Mouse (Mus musculus) embryonic facial prominence, embryonic 14.5 days (tissue): ENCODE results near the gene Ggt1. TPM values are rescaled to one million over a fixed set of nuclear protein-coding genes. Genes with fewer than 3 reads are reported as not detected.
A peak's percentile ranks its signal among the peaks of the same experiment; 100 is the strongest.
"Not testable (repeated sequence)": the region's sequence is repeated elsewhere in the genome, so short reads cannot be mapped to it uniquely, and the experiment has no call there.

Source experiments
- ATAC-seq: fragments of 200-750 bp; cut with Nextera tagmentation; 2 replicates; pipeline ENCODE4 v1.8.0; 2017; ENCODE audit warnings: low read depth, moderate number of reproducible peaks, moderate TSS enrichment
- DNase-seq: peaks from one replicate; pipeline ENCODE4 v3.0.0-alpha.2; 2015; ENCODE audit warnings: low spot score
- H3K27ac ChIP-seq: fragments of 300-500 bp; sonication (generic); replicated peaks from 2 replicates; pipeline ENCODE4 v1.5.1; 2014; ENCODE audit warnings: low read depth, mild to moderate bottlenecking, low read length, moderate library complexity
- H3K27me3 ChIP-seq: fragments of 300-500 bp; sonication (generic); replicated peaks from 2 replicates; pipeline ENCODE4 v1.6.1; 2014; ENCODE audit warnings: low read length; ENCODE audit not compliant: control insufficient read depth, insufficient read depth
- H3K36me3 ChIP-seq: fragments of 300-500 bp; sonication (generic); 2 replicates; pipeline ENCODE4 v1.6.1; 2014; ENCODE audit warnings: low read length, mixed read lengths; ENCODE audit not compliant: control insufficient read depth, insufficient read depth
- H3K4me1 ChIP-seq: fragments of 300-500 bp; sonication (generic); 2 replicates; pipeline ENCODE4 v1.6.1; 2014; ENCODE audit warnings: antibody characterized with exemption, low read length; ENCODE audit not compliant: control insufficient read depth, insufficient read depth
- H3K4me2 ChIP-seq: fragments of 300-500 bp; sonication (generic); 2 replicates; pipeline ENCODE4 v1.6.1; 2014; ENCODE audit warnings: low read depth, mild to moderate bottlenecking, low read length, moderate library complexity, mixed read lengths
- H3K4me3 ChIP-seq: fragments of 300-500 bp; sonication (generic); 2 replicates; pipeline ENCODE4 v1.5.1; 2014; ENCODE audit warnings: low read depth, mild to moderate bottlenecking, low read length
- H3K9ac ChIP-seq: fragments of 300-500 bp; sonication (generic); 2 replicates; pipeline ENCODE4 v1.6.1; 2014; ENCODE audit warnings: low read depth, mild to moderate bottlenecking, low read length, moderate library complexity, mixed read lengths
- H3K9me3 ChIP-seq: fragments of 300-500 bp; sonication (generic); 2 replicates; pipeline ENCODE4 v1.6.1; 2016; ENCODE audit warnings: low read length; ENCODE audit not compliant: control insufficient read depth
- WGBS: fragments of 180-500 bp; shearing (Covaris S2); extraction: QIAGEN DNeasy Blood & Tissue Kit; methylation state at CpG from one replicate; pipeline ENCODE4 v1.1.7; 2014; 5-methylcytosine and 5-hydroxymethylcytosine counted together
- polyA plus RNA-seq: library from polyadenylated mRNA; unstranded; fragments of >200 nt; fragmentation: Nextera tagmentation; extraction: Ambion mirVana; gene quantifications from 2 replicates; pipeline ENCODE4 v1.2.1, GENCODE M21; 2014

The Ggt1 gene
- polyA plus RNA-seq, 1 experiment from 2014 or later: 0.39 TPM

- DNase-seq (no peak), ATAC-seq (no peak)
- Histone ChIP-seq H3K9ac (no peak overlapping the region), H3K9me3 (no peaks in the 10 kb centered on the region), H3K4me2 (no peak overlapping the region), H3K4me3 (no peak overlapping the region), H3K4me1 (peaks cover 2% of the 10 kb centered on the region; the same call in 1 of the 2 replicates), H3K27me3 (peaks cover 15% of the 10 kb centered on the region), H3K36me3 (no peaks in the 10 kb centered on the region), H3K27ac (no peak overlapping the region)
- 51% methylated on average over 6 of the region's 6 CpGs for WGBS
Observed at GRCm38 (mm10) chr10:75565436-75565835, 4.0 kb downstream of the Ggt1 start.

- Histone ChIP-seq H3K27ac (no peak overlapping the region), H3K36me3 (no peaks in the 10 kb centered on the region), H3K4me2 (no peak overlapping the region), H3K27me3 (peaks cover 11% of the 10 kb centered on the region), H3K4me3 (no peak overlapping the region), H3K9ac (no peak overlapping the region), H3K9me3 (no peaks in the 10 kb centered on the region), H3K4me1 (no peaks in the 10 kb centered on the region)
- WGBS: 74% methylated on average over 7 of the region's 7 CpGs
- DNase-seq (no peak), ATAC-seq (no peak)
Observed at GRCm38 (mm10) chr10:75565906-75566305, 4.5 kb downstream of the Ggt1 start.

- WGBS: 78% methylated on average over 5 of the region's 5 CpGs
- no peak for DNase-seq
- no peak overlapping the region for H3K4me3 ChIP-seq
- H3K27me3 ChIP-seq: peaks cover 6% of the 10 kb centered on the region
- ATAC-seq: no peak
- no peak overlapping the region for H3K9ac ChIP-seq
- H3K36me3 ChIP-seq: no peaks in the 10 kb centered on the region
- H3K4me2 ChIP-seq: no peak overlapping the region
- no peaks in the 10 kb centered on the region for H3K9me3 ChIP-seq
- no peak overlapping the region for H3K27ac ChIP-seq
- H3K4me1 ChIP-seq: no peaks in the 10 kb centered on the region
Observed at GRCm38 (mm10) chr10:75566321-75566720, 4.9 kb downstream of the Ggt1 start.

GRCm38 (mm10) chr10:75566765-75567164 is 5.4 kb downstream of the Ggt1 start:
- not testable (repeated sequence) for H3K9ac ChIP-seq, ATAC-seq, H3K4me1 ChIP-seq, H3K36me3 ChIP-seq, H3K4me2 ChIP-seq, H3K9me3 ChIP-seq, DNase-seq, H3K27me3 ChIP-seq, H3K27ac ChIP-seq, H3K4me3 ChIP-seq
- 85% methylated on average over 2 of the region's 2 CpGs for WGBS

- no peaks in the 10 kb centered on the region for H3K4me1 ChIP-seq
- H3K9ac ChIP-seq: no peak overlapping the region
- ATAC-seq (no peak), DNase-seq (no peak)
- no peak overlapping the region for H3K27ac ChIP-seq
- no peaks in the 10 kb centered on the region for H3K27me3 ChIP-seq
- H3K9me3 ChIP-seq: no peaks in the 10 kb centered on the region
- H3K36me3 ChIP-seq: no peaks in the 10 kb centered on the region
- no peak overlapping the region for H3K4me2 ChIP-seq
- no peak overlapping the region for H3K4me3 ChIP-seq
- WGBS: 32% methylated on average over 5 of the region's 5 CpGs
Observed at GRCm38 (mm10) chr10:75568029-75568428, 6.6 kb downstream of the Ggt1 start.

- Histone ChIP-seq H3K9ac (peak overlapping the region; percentile 19; the same call in 1 of the 2 replicates), H3K4me1 (no peaks in the 10 kb centered on the region), H3K4me3 (no peak overlapping the region), H3K36me3 (no peaks in the 10 kb centered on the region), H3K27me3 (no peaks in the 10 kb centered on the region), H3K27ac (no peak overlapping the region), H3K4me2 (no peak overlapping the region), H3K9me3 (no peaks in the 10 kb centered on the region)
- no peak for DNase-seq
- ATAC-seq: no peak; the same call in 1 of the 2 replicates
- WGBS: 6% methylated on average over 11 of the region's 11 CpGs
Observed at GRCm38 (mm10) chr10:75568441-75568840, 7.0 kb downstream of the Ggt1 start.

- ATAC-seq (no peak), DNase-seq (no peak)
- Histone ChIP-seq H3K4me2 (no peak overlapping the region), H3K9ac (peak overlapping the region; percentile 19; the same call in 1 of the 2 replicates), H3K9me3 (no peaks in the 10 kb centered on the region), H3K4me3 (no peak overlapping the region), H3K36me3 (no peaks in the 10 kb centered on the region), H3K4me1 (no peaks in the 10 kb centered on the region), H3K27me3 (no peaks in the 10 kb centered on the region), H3K27ac (no peak overlapping the region)
- 21% methylated on average over 4 of the region's 4 CpGs for WGBS
Observed at GRCm38 (mm10) chr10:75568851-75569250, 7.4 kb downstream of the Ggt1 start.

- no peaks in the 10 kb centered on the region for H3K9me3 ChIP-seq
- 26% methylated on average over 10 of the region's 10 CpGs for WGBS
- no peak overlapping the region for H3K9ac ChIP-seq
- H3K36me3 ChIP-seq: no peaks in the 10 kb centered on the region
- no peak overlapping the region for H3K4me2 ChIP-seq
- H3K4me3 ChIP-seq: no peak overlapping the region
- ATAC-seq (no peak), DNase-seq (no peak)
- no peak overlapping the region for H3K27ac ChIP-seq
- no peaks in the 10 kb centered on the region for H3K27me3 ChIP-seq
- no peaks in the 10 kb centered on the region for H3K4me1 ChIP-seq
Observed at GRCm38 (mm10) chr10:75570981-75571657, 9.7 kb downstream of the Ggt1 start.

- H3K4me1 ChIP-seq: no peaks in the 10 kb centered on the region
- no peak overlapping the region for H3K4me2 ChIP-seq
- DNase-seq (no peak), ATAC-seq (no peak)
- no peaks in the 10 kb centered on the region for H3K27me3 ChIP-seq
- no peak overlapping the region for H3K4me3 ChIP-seq
- no peak overlapping the region for H3K9ac ChIP-seq
- H3K9me3 ChIP-seq: no peaks in the 10 kb centered on the region
- WGBS: 44% methylated on average over 9 of the region's 9 CpGs
- H3K36me3 ChIP-seq: no peaks in the 10 kb centered on the region
- H3K27ac ChIP-seq: no peak overlapping the region
Observed at GRCm38 (mm10) chr10:75571937-75572336, 10.5 kb downstream of the Ggt1 start.
